Mouse (Mus musculus) adipocyte (in vitro differentiated cells): ENCODE results near the gene Lingo2.

Experiments
- DNase-seq: peaks from one replicate; pipeline ENCODE4 v3.0.0-alpha.2; 2016; ENCODE audit warnings: low spot score

Gene Lingo2

DNA sequence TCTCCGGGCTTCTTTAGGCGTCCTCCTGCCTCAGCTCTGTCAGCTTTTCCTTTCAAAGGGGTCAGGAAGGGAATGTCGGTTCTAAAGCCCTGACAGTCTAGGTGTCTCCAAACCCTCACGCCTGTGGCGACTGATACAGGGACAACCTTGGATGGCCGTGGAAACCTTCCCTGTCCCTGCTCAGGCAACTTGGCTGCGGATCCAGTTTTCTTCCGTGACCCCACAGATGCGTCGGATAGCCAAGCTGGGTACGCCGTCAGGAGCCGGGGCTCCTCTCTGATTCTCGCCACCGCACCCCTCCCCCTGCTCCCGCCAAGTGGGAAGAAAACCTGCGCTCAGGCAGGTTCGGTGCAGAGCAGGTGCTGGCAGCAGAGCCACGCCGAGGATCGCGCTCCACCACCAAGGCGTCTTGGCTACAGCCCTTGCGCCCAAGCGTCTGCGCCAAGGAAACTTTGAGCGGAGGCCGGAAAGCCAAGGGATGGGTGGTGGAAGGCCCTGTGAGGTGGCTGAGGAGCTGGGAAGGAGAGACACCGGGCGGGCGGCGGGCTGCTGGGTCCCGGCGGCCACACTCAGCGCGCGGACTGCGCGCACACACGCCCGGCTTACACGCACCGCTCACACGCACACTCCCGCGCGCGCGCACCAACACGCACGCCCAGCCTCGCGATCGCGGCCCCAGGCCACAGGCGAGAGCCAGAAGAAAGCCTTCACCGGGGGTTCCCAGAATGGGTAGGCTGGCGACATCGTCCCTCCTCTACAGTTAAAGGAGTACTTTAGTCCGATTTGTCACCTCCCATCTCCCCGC, at the start of gene Lingo2:
Lingo2 (minus strand) TSS at position 598 of the 805 bp plus-strand sequence.
- DNase-seq = no peak

DNA sequence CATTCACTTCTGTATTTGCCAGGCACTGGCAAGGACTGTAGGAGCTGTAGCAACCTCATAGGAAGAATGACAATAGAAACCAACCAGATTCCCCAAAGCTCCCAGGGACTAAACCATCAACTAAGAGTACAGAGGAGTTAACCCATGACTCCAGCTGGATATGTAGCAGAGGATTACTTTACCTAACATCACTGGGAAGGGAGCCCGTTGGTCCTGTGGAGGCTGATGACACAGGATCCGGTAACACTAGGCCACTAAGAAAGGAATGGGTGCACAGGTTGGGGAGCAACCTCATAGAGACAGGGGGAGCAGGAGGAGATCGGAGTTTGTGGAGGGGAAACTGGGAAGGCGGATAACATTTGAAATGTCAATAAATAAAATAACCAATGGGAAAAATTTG, 21.8 kb upstream of the Lingo2 start:
- DNase-seq = no peak

DNA sequence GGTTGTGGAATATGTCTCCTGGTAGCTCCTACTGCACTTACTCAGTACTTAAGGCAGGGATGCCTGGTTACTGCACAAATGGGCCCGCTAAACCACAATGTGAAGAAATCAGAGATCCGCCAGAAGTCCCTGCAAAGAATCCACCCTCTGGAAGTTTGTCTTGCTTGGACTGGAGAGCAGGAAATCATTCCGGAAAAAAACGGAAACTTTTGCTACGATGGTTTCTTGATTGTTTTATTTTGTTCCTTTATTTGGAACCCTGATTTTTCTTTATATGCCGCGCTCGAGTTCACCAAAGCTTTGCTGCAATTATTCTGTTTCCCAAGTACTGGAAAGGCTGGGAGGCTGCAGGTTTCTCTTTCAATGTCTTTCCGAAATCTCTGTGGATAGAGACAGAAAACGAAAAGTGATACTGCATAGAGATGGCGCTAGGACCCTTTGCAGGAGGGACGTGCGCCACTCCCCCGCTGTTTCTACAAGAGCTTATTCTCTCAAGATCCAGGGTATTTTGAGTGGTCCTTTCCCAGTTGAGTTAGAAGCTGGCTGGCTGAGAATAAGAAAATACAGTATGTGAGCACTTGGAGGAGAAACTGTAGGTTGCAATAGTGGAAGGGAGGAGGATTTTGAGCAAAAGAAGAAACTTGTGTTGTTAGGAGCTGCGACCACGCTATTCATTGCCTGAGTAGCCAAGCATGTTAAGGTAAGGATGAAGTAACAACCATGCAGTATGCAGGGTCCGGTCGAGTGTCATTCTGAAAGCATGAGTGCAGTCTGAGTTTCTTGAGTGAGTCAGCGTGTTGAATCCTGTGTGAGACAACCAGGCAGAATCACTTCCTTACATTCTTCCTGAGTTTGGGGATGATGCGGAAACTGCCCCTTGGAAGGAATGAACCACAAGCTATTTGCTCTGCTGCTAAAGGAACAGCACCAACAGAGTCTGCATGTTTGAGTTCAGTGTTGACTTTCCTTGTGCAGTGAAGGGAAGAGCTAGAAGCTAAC, 1.2 kb upstream of the Lingo2 start:
- DNase-seq = no peak

DNA sequence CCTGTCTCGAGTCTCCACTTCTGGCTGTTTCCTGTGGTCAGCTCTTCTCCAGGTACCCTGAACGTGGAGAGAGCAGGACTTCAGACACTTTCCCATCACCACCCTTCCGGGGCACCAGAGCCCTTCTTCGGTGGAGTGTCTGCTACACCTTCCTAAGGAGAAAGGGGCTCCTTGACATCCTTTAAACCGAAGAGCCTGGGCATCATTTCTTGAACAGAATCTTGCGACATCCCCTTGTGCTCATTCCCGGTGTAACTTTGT, 338 bp upstream of the Lingo2 start:
- DNase-seq = no peak

DNA sequence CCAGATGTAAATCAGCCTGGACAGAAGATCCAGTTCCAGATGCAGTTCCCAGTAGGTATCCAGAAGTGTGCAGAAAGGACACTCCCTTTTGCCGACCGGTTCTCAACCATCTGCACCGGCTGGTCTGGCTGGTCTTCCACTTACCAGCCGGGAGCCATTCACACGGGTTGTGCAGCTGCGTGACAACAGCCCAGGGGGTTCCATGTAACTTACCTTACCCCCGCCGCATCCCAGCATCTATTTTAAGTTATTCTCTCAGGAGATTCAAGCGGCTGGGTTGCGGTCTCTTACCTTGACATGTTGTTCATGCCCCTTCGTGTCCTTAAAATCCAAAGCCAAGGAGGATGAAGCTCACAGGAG, 777 bp downstream of the Lingo2 start:
- DNase-seq = no peak

DNA sequence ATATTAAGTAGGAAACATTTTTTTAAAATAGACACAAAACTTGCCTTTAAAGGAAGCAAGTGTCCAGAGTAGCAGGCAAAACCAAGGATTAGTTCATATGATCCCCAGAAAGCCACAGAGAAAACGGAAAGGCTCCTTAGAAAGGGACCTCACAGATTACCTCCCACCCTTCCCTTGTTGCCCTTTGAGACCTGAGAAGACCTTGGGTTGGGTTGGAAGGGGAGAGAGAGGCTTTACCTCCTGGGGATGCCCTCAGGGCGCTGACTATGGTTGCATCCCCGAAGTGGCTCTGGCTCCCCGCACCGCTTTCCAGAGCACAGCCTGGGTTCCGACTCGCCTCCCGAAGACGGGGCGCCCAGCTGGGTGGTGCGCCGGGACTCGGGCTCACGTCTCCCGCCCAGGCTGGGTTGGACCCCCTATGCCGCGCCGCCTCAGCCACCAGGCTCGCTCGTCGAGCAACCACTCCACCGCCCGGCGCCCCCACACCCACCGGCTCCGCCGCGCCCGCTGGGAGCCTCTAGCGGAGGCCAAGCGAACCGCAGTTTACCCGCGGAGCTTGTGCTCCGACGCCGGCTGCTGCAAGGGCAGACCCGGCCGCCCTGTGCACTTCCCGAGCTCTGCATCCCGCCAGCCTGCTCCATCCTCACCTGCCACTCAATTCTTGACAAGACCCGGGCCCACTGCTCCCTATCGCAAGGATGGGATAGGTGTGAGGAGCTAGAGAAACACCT, 1.4 kb downstream of the Lingo2 start:
- DNase-seq = no peak

DNA sequence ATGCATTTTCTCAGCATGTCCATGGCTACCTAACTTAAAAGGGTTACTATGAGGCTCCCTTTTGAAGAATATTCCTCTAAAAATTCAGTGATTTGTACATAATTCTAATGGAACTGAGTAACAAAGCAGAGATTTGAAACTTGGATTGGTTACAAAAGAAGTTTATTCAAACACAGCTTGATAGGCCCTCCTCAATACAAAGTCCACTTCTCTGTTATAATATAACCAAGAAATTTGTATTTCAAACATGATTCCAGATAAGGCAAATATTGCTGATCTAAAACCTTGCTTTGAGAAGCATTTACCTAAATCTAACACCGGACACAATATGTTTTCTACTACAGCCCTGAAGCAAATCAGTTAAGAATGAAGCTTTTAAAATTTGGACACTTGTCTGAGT, 60.7 kb downstream of the Lingo2 start:
- DNase-seq = no peak

DNA sequence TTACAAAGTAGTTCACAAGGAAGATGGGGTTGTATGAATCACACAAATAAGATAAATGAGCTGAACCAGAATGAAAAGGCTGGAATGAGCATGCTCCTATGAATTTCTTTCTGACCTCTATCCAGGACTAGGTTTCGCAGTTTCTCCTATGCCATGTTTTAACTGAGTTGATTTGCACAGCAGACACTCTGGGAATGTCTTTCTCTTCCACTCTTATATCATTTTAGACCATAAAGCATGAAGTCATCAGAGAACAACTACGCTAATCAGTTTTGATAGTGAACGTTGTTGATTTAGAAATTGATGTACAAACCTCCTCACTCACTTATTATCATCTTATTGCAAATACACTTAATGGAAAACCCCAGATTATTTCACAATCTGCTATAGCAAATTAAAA, 61.2 kb downstream of the Lingo2 start:
- no peak for DNase-seq

DNA sequence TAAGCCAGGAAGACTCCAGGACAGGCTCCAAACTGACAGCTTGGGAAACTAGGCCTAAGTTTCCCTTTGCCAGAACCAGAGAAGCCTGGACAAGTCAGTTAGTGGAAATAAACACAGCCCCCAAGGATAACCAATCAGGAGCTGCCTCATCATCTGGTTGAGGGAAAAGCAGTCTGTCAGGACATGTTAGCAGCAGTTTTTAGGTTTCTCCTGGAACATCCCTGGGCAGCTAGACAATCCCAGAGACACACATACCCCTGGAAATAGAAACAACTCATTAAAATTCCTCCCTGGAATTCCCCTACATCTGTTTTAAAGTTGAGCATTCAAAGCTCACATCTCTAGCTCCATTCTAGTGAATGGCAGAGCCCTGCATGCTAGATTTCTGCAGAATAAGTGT, 76.8 kb downstream of the Lingo2 start:
- DNase-seq = no peak

DNA sequence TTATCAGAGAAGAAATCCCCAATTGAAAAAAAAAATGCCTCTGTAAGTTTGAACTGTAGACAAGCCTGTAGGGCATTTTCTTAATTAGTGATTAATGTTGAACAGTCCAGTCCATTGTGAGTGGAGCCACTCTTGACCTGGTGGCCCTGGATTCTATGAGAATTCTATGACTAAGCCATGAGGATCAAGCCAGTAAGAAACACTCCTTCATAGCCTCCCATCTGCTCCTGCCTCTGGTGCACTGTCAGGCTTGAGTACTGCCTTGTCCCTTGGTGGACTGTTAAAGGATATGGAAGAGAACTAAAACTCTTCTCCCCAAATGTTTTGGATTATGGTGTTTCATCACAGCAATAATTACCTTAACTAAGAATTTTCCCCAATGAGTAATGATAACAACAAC, 126.6 kb downstream of the Lingo2 start:
- DNase-seq = no peak

DNA sequence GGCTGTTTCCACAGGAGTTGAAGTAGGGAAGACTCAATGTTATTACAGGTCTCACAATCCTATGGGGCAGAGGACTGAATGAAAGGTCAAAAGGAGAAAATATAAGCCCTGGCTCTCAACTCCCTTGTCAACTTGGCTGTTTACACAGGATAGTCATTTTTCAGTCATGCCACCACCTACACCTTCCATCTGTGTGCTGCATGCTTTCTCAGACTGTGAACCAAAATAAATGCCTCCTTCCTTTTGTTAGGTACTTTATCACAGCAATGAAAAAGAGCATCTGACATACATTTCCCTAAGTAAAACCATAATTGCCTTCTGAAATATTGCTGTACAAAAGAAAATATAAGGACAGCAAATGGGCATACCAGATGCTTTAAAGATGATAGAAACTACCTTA, 129.6 kb downstream of the Lingo2 start:
- DNase-seq = no peak

DNA sequence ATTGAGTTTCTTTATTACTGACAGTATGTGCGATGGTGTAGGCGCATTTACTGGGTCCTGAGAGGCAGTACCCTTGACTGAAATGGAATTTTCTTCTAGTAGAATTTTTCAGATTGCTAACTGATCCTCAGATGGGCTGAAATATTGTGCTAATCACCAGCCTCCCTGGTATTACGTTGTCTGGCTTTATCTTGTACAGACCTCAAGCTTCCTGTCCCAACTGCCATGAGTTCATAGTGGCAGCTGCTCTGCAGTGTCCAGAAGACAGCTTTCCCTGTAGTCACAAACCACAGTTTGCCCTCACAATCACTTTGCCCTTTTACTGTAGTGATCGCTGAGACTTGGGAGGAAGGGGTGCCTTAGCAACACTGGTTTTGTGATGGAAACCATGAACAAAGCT, 176.5 kb downstream of the Lingo2 start:
- no peak for DNase-seq

DNA sequence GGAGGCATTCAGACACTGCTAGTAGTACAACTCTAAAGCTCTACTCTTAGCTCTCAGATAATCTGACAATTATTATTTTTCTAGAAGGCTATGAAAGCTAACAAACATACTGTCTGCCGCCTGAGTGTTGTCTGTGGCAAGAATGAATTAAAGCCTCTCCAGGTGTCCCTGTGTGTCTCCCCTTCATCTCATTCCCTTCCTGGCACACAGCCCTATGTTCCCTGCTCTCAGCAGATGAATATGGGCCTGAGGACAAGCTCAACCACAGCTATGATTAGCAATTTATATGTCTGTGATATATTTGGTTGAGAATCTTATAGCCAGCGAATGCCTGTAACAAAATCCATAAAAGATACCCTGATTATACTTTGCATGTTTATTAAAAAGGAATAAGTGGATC, 220.9 kb downstream of the Lingo2 start:
- DNase-seq = no peak

DNA sequence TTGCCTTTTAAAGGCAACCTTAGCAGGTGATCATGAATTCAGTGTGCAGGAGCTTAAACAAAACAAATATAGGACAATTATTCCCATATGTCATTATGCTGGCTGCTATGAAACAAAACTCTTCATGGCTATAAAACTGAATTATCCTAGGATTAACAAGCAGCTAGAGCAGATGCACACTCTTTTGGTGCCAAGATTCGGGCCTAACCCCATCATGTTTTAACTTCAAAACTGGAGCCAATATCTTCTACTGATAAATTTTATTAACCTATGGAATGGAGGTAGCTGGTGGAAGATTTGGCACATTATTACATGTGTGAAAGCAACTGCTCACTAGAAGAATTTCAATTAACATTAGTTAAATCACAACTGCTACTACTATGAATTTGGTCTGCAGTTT, 235.1 kb downstream of the Lingo2 start:
- DNase-seq = no peak

DNA sequence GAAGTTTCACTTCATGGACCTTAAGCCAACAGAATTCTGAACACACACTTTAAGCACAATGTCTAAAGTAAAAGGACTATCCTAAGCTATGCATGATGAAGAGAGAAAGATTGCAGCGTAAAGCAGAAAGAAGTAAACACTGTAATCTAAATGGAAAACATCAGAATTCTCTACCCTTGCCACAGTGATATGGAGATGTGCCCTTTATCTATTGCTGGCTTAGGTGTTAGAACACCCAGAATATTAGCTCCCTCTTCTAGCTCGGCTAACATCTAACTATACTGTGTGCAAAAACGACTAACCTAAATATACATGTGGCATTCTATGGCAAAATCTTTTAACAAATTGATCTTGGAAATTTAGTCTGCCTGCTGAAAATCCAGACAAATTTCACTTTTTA, 252.7 kb downstream of the Lingo2 start:
- DNase-seq = no peak

DNA sequence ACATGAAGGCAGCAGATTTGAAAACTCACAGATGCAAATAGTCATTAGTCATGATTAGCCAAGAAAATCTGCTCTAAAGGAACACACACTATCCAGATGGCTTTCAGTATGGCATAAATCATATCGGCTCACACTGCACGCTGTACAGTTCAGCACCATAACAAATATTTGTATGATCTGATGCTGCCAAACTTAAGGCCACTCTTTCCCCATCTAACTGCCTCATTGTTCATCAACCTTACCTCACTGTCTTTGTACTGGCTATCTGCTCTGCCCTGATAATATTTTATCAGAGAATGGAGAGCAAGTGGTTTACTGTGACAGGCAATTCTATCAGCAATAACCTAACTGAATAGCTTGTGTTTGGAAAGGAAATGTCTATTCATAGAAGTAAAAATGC, 254.7 kb downstream of the Lingo2 start:
- no peak for DNase-seq

DNA sequence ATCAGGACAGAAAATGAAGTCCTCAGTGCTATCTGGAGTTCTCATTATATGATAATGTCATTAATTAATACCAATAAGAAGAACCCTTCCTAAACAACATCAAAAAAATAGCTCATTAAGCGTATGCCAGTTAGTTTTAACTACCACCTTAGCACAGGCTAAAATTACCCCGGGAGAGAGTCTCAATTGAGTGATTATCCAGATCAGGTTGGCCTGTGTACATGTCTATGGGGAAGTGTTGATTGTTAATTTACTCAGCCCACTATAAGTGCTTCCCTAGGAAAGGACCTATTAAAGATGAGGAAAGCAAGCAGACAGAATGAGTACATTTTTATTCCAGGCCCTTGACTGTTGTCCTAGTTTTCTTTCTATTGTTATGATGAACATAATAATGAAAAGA, 291.6 kb downstream of the Lingo2 start:
- no peak for DNase-seq

DNA sequence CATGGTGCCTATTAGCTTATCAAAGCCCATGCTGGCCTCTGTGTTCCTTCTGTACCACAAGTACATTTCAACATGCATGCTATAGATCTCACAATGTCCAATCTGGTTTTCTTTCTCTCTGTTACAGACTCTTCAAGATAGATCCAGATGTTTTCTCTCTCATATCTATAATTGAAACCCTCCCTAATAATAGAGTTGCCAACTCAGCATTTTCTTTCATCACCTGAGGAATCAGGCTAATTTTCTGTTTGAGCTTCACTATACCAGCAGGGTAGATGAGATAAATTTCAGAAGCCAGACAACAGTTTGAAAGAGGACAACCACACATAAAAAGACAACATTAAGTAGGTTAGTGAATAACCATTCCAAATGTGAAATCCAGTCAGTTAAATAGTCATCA, 303.8 kb downstream of the Lingo2 start:
- DNase-seq = no peak

DNA sequence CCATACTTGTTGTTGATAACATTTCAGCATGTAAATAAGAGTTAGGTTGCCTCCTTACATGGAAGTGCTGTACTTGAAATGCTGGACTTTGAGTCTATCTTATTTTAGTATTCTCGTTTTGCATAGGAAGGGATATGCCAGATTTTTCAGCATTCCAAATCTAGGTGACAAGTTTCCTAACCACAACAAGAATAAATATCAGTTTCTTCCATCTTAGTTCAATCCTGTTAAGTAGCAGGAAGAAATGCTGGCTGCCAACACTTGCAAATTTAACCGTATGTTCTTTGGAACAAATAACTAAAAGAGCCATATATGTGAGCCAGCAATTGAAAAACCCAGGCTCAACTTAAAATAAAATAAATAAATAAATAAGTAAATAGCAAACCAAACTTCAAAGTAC, 315.9 kb downstream of the Lingo2 start:
- no peak for DNase-seq

DNA sequence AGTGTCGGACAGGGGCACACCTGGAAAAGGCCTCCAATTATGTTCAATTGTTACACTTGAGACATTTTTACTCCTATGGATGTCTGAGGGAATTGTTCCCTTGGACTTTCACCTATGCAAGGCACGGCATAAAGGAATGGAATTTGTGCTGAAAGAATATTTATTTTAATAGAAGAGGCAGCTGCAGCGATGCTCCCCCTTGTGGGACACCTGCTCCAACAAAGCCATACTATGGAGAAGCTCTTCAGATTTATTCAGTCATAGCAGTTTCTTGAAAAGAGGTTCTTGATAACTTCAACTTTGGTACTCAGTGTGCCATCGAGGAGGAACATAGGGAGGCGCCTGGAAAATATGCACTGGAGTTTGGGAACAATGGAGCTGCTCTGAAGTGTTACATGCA, 374.7 kb downstream of the Lingo2 start:
- DNase-seq = no peak

DNA sequence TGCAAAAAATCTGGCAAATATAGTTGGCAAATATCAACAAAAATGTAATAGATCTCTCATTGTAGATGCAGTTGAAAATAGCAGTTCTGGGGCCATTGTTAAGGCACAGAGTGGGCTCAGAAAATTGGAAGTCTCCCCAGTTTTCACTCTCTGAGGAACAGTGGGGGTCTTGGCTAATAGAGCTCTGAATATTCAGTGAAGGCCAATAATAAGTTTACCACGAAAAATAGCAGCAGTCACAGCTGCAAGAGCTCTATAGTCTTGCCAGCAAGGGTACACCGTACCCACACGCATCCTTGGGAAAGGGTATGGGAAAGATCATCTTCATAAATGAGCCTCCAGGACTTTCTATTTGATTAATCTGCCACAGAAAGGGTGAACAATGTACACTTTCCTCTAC, 375.3 kb downstream of the Lingo2 start:
- no peak for DNase-seq

DNA sequence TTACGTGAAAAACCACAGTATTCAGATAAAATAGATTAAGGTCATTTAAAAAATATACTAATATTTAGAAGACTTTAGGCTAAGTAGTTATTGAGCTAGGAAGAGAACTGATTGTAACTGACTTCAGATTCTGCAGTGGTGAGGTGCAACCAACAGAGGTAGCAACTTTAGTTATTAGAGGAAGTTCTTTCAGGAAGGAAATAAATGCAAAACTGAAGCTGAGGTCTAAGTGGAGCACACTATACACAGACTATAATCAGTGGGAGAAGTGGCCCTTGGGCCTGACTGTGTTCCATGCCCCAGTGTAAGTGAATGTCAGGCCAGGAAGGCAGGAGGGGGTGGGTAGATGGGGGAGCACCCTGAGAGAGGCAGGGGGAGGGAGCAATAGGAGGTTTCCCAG, 385.0 kb downstream of the Lingo2 start:
- no peak for DNase-seq

DNA sequence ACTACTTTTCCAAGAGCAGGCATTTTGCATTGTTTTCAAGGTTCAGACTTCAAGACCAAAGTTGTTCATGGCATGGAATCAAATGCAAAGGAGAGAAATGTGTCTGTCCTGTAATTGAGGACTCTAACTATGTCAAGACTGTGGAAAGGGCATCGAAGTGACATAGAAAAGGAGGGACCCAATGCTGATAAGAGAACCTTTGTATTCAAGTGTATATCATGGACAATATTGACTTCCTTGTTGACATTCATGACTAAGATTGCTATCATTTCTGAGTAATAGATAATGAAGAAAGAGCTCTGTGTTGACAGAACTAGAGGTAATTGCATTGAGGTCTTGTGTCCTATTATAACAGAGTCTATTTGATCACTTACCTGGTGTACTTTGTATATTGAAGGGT, 390.6 kb downstream of the Lingo2 start:
- DNase-seq = no peak
